Mouse (Mus musculus) cerebellum, postnatal 4 days (tissue): ENCODE data around the gene Gm17349.

Experiments used
- DNase-seq, 2 experiments: peaks; one replicate each; pipeline ENCODE4 v3.0.0; 2022; ENCODE audit warnings: low spot score in 2 of 2, mixed read lengths in 1 of 2

The Gm17349 gene

GRCm38 (mm10) chr15:99663964-99664599 is 41.2 kb downstream of the Gm17349 start:
- DNase-seq = peak in 1 of 2 experiments; percentile 59

- no peak for DNase-seq
Measured at GRCm38 (mm10) chr15:99662371-99662770, 42.9 kb downstream of the Gm17349 start.

DNA sequence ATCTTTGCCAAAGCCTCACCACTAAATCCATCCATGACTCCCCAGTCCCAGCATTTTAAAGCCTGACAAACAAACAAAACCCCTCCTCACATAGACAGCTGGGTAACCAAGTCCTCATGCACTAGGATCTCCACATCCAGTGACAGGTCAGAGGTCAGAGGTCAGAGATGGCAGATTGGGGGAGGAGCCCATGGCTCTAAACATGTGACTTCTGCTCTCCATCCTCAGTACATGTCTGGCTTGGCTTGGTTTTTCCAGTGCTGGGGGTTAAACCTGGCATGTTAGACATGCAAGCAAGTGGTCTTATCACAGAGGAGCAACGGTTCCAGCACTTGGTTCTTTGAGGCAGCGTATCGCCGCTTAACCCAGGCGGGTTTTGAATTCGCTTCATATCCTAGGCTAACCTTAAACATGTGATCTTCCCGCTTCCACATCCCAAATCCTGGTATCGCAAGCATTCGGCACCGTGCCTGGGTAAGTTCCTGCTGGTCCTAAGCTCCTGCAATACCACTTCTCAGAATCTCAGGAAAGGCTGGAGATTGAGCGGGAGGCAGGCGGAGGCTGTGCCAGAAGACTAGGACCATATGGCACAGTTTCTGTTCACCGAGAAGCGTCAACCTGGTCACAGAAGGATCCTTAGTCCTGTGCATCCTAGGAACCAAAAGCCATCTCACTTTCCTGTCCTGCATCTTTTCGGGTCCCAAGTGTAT is 44.0 kb downstream of the Gm17349 start:
- DNase-seq = no peak

GRCm38 (mm10) chr15:99658437-99658836 is 46.9 kb downstream of the Gm17349 start:
- no peak for DNase-seq

DNA sequence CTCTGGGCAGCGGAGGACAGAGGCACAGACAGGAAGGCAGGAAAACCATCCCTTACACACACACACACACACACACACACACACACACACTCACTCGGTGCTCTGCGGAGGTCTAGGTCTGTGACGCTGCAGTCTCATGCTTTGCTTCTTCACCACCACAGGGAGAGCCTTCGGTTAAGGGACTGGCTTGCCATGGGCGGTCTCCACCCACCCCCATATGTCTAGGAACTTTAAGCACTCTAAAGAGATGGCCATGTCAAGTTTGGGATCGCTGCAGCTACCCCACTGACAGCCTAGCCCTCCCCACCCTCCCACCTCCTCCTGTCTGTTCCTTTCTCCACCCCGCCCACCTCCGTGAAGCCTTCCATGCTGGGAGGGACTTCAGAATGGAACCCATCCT is 49.3 kb downstream of the Gm17349 start:
- no peak for DNase-seq

DNA sequence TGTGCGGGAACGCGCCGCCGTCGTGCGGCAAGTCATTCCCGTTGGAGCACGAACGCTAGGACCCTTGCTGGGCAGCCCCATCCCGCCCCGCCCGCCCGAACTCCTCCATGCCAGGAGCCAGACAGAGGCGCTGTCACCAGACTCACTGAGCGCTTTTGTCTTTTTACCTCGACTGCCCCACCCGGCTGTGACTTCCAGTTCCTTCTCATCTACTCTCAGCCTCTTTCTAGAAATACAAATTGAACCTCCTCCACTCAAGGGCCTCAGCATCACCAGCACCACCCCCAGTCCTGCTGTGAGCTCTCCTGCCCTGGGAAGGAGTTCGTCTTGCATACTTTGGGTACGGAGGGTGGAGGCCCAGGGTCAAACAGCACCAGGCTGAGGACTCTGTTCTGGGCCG is 51.4 kb downstream of the Gm17349 start:
- DNase-seq = no peak

DNA sequence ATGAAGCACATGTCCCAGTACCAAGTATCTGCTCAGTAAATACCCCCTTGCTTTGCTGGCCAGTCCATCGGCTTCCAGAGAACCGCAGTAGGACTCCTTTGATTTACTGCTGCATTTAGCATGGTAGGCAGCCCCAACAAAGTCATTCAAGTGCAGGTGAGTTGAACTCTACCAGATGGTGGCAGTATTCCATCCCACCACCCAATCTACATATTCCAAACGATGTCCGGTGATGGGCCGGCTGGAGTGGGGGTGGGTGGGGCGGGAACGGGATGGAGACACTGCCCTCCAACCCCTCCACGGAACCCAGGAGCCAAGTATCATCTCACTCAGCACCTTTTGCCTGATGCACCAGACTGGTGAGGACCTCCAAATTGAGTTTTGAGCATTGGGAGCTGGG is 52.0 kb downstream of the Gm17349 start:
- DNase-seq = no peak
